Comparison of ENCODE assay signal across 9 mouse cellular contexts in the genomic region with DNA sequence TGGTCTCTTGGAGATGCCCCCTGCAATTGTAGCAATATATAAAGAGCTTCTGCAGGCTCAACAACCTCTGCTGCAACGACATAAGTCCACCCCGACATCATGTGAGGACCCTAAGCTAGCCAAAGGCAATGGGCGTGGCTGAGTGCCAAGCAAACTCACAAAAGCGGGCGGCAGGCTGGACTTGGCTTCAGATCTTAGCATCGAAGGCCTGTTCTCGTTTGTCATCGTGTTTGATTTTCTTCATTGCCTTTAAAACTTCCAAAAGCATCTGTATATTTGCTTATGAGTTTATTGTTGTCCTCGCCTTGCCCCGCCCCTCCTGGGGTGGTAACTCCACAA.
"Had no signal": no experiment of that assay in that cellular context is flagged by ENCODE, and none has a peak within 500 bp of the region (broad histone marks: within the 10 kb centered on the region; RNA-seq: fewer than 3 reads in every experiment).

No protein-coding gene starts in this region.

- H3K9ac ChIP-seq: limb, embryonic 13.5 days; liver, embryonic 12.5 days; lung, embryonic 15.5 days; midbrain, embryonic 15.5 days had no signal

- H3K27me3 ChIP-seq: limb, embryonic 13.5 days; liver, embryonic 12.5 days; lung, embryonic 15.5 days; midbrain, embryonic 15.5 days had no signal

- H3K36me3 ChIP-seq: limb, embryonic 13.5 days; liver, embryonic 12.5 days; lung, embryonic 15.5 days; midbrain, embryonic 15.5 days had no signal

- DNase-seq: kidney, adult 2 months; kidney, postnatal 25 days; lung, postnatal 14 days; right cerebral cortex, postnatal 14 days; thymus, postnatal 36 days had no signal

- H3K4me1 ChIP-seq: limb, embryonic 13.5 days; midbrain, embryonic 15.5 days had no signal

- H3K4me2 ChIP-seq: limb, embryonic 13.5 days; liver, embryonic 12.5 days; lung, embryonic 15.5 days; midbrain, embryonic 15.5 days had no signal

- H3K27ac ChIP-seq: limb, embryonic 13.5 days; liver, embryonic 12.5 days; lung, embryonic 15.5 days; midbrain, embryonic 15.5 days had no signal

- ATAC-seq: liver, embryonic 12.5 days; midbrain, embryonic 15.5 days had no signal

- H3K9me3 ChIP-seq: limb, embryonic 13.5 days; liver, embryonic 12.5 days; lung, embryonic 15.5 days; midbrain, embryonic 15.5 days had no signal

- H3K4me3 ChIP-seq: limb, embryonic 13.5 days; liver, embryonic 12.5 days; lung, embryonic 15.5 days; midbrain, embryonic 15.5 days had no signal
